Mouse (Mus musculus) spleen, postnatal 36 days (tissue): ENCODE data around the gene Zfp991.
"Not testable (repeated sequence)": the region's sequence is repeated elsewhere in the genome, so short reads cannot be mapped to it uniquely, and the experiment has no call there.

Experiments used
- DNase-seq, 2 experiments: peaks; one replicate each; pipeline ENCODE4 v3.0.0; 2022; ENCODE audit warnings: low spot score in 2 of 2, mixed read lengths in 1 of 2

The Zfp991 gene

DNA sequence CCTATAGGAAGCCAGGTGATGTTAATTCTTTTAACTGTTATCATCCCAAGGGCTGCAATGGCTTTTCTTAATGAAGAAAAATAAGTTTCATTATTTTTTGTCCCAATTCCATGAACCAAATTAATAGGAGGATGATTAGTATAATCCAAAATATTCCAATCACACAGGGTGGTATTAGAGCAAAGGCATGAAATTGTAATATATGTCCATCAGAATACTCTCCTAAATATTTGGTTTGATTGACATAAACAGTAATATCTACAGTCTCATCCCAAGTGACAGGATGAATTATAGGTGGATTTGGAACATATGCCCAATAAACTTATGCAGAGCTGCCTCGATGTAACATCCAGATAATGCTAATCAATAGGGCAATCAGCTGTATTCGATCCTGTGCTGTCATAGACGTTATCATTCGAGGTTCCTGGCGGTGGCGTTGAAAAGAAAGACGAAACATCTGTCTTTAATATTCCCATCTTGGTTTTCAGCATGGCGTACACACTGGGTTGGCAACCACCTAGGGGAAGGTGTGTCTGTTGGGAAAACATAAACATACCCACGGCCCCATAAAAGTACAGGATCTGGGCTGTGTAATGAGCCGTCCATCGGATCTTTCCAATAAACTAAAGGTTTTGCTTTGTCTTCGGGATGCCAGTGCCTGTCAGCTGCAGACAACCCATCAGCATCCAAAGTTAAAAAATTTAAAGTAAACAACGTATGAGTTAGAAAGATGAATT lies 50.3 kb downstream of the Zfp991 start:
- not testable (repeated sequence) for DNase-seq

DNA sequence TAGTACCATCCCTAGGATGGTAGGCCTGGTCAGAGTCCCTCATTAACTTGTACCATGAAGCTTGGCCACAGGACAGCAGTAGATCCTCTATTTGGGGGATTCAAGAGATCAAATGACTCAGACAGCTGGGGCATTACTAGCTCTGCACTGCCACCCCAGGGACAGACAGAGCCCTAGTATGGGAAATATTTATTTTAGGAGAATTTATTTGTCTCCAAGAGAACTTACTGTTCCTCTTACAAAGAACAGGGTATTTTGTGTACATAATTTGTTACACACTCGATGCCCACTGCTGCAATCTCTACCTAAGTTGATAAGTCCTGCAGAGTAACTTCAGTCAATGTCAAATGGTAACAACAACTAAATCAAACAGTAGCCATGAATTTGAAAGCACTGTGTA lies 55.0 kb downstream of the Zfp991 start:
- DNase-seq, result not testable (repeated sequence)

DNA sequence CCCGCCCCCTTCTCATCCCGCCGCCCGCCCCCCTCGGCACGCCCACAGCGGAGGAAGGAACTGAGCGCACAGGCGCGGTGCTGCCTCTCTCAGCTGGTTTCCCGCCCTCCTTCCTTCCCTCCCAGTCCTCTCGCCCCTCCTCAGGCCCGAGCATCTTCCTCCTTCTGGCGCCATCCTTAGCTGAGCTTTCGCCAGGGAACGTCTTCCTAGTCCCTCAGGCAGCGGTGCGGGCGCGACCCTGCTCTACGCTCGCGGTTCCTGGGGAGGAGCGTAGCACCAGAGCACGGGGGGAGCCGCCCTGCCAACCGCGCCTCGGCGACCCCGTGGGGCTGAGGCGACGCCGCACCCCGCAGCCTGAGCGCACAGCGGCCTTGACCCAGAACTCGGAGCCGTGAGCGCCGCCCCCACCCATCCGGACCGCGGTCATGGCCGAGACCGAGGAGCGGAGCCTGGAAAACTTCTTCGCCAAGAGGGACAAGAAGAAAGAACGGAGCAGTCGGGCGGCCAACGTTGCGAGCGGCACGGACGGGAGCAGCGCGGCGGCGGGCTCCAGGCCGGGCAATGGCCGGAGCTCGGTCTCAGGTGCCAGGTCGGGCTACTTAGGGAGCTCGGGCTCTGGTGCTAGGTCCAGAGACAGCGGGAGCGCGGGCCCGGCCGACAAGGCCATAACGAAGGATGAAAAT lies 55.6 kb downstream of the Zfp991 start:
- DNase-seq, result not testable (repeated sequence)

DNA sequence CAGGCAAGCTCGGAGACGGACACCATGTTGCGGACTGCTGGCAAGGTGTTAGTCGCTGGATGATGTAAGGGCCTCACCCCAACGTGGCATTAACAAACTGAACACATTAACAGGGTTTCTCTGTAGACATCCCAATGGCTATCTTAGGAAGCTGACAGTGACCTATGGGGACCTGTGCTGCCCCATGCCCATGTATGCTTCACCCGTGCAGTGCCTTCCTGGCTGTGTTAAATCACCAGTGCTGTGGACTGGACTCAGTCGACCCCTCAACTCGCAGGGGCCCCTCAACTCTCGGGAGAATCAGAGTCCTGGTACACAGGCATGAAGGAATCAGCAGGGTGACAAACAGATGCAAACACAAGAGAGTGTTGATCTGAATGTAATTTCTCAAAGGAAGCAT lies 63.3 kb downstream of the Zfp991 start:
- not testable (repeated sequence) for DNase-seq

DNA sequence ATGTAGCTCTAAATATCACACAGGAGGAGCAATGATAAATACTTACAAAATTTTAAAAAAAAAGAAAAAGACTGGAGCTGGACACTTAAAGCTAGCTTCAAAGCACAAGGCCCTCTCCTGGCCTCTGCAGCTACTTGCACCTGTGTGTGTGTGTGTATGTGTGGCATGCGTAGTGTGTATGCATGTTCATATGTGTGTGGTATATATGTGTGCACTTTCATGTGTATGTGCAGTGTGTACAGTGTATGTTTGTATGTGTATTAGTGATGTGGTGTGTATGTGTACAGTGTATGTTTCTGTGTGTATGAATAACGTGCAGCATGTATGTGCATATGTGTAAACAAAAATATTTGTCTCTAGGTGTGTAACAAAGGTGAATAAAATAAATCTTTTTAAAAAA lies 65.4 kb downstream of the Zfp991 start:
- DNase-seq, result not testable (repeated sequence)

DNA sequence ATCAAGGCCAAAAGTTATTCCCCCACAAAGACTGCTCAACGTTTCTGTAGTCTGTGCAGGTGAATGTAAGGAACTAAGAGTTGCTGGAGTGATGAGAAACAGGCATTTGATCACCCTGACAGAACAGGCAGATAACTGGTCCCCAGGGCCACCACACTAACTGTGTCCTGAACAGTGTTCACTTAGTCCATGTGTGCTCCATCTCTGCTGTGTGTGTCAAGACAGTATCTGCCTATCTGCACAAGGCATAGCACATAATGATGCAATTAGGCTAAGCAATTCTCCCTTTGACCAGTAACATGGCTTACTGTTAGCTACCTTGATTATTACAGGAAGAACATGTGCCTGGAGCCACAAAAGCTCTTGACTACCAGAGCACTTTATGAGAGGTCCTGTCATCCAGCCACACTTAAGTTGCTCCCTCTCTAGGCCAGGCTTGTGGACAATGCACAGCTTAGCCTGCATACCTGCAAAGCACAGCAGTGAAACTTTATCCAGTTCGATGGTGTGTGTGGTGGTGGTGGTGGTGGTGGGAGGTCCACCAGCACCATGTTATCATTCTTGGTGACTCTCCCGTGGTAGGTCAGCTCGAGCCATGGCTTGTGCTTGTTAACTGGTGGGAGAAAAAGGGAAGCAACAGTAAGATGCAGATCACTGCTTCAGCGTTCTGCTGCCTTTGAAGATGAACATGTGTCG lies 67.4 kb downstream of the Zfp991 start:
- DNase-seq, result not testable (repeated sequence)

DNA sequence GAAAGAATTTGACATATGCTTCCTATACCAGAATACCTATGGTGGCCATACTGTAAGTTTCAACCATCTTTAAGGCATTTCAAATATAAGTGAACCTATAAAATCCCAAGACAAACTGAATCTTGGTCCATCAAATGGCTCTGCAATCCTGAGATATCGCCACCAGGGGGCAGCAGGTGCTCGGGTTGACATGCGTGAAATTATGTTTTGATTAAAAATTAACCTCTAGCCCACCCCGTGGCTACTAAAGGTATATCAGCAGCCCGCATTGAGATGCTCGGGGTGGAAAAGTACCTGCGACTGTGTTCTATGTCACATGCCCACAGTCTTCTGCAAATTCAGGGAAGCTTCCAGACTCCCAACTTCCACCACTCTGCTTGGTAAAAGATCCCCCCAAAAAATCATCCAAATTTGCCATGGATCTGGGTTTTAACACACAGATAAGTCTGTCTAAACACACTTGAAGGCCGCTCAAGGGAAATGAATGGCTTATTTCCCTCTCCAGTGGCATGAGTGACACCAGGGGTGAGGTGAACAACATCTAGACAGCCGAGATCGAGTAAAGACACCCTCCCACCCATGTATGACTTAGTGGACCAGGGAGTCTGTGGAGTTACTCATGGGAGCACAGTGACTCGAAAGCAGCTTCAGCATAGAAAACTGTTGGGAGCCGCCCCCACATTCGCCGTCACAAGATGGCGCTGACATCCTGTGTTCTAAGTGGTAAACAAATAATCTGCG lies 70.3 kb downstream of the Zfp991 start:
- not testable (repeated sequence) for DNase-seq

DNA sequence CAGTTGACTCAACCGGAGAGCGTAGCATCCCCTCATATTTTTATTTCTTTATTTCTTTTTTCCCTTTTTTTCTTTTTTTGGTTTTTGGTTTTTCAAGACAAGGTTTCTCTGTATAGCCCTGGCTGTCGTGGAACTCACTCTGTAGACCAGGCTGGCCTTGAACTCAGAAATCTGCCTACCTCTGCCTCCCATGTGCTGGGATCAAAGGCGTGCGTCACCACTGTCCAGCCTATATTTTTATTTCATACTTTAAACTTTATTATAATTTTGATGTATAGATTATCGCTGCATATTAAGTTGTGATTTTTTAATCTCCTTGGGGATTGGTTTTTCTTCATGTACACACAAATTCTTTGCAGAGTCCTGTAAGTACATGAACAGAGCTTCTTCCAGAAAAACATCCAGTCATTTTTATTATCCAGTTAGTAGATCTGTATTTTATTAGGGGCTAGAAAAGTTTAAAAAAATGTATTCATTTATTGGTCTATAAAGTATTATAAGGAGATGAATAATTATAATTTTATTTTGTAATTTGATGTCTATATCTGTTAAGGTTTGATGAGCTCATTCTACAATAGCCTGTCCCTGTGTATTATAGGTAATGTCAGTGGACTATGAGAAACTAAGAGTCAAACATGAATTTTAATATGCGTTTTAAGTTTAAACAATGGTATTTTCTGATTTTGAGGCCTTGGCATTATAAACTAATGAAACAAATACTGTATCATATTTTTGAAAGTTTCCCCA lies 80.5 kb downstream of the Zfp991 start:
- not testable (repeated sequence) for DNase-seq

DNA sequence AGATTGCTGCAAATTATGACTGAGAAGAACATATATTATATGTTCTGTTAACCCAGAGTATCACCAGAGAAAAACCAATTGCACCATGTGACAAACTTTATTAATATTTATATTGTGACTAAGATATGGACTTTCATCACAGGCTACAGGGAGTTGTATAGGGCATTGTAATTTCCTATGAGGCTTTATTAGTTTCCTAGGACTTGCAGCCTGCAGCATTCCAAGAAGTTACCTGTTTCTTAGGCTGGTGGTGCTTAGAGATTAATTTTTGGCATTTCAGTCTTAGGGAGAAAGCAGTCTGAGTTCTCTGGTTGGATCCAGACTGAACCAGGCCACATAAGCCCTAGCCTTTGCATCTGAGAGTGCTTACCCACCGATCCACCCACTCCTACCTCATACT lies 82.4 kb downstream of the Zfp991 start:
- DNase-seq, result not testable (repeated sequence)

DNA sequence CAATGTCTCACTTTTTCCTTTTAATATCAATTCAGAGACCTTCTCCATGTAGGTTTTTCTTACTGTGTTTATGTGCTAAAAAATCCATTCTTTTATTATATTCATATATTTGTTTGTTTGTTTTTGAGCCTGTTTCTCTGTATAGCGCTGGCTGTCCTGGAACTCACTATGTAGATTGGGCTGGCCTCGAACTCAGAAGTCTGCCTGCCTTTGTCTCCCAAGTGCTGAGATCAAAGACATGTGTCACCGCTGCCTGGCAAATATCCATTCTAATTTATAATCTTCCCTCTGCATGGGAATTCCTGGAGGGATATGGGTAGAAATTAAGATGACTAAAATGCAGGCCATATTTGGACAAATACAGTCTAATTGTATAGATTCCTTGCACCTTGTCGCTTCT lies 85.8 kb downstream of the Zfp991 start:
- not testable (repeated sequence) for DNase-seq

DNA sequence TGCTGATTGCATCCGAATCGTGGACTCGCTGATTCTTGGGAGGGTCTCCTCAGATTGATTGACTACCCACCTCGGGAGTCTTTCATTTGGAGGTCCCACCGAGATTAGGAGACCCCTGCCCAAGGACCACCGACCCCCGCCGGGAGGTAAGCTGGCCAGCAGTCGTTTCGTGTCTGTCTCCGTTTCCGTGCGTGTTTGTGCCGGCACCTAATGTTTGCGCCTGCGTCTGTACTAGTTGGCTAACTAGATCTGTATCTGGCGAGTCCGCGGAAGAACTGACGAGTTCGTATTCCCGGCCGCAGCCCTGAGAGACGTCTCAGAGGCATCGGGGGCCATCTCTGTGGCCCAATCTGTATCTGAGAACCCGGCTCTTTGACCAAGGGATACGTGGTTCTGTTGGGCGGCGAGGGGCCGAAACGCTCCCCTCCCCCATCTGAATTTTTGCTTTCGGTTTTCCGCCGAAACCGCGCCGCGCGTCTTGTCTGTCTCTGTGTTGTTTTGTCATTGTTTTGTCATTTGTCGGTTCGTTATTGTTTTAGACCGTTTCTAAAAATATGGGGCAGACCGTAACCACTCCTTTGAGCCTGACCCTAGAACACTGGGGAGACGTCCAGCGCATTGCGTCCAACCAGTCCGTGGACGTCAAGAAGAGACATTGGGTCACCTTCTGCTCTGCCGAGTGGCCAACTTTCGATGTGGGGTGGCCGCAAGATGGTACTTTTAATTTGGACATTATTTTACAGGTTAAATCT lies 87.7 kb downstream of the Zfp991 start:
- DNase-seq, result not testable (repeated sequence)

DNA sequence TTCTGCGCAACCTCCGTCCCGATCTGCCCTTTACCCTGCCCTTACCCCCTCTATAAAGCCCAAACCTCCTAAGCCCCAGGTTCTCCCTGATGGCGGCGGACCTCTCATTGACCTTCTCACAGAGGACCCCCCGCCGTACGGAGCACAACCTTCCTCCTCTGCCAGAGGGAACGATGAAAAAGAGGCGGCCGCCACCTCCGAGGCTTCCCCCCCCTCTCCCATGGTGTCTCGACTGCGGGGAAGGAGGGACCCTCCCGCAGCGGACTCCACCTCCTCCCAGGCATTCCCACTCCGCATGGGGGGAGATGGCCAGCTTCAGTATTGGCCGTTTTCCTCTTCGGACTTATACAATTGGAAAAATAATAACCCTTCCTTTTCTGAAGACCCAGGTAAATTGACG lies 88.4 kb downstream of the Zfp991 start:
- DNase-seq, result not testable (repeated sequence)

DNA sequence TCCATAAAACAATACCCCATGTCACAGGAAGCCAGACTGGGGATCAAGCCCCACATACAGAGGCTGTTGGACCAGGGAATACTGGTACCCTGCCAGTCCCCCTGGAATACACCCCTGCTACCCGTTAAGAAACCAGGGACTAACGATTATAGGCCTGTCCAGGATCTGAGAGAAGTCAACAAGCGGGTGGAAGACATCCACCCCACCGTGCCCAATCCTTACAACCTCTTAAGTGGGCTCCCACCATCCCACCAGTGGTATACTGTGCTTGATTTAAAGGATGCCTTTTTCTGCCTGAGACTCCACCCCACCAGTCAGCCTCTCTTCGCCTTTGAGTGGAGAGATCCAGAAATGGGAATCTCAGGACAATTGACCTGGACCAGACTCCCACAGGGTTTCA lies 90.2 kb downstream of the Zfp991 start:
- not testable (repeated sequence) for DNase-seq

DNA sequence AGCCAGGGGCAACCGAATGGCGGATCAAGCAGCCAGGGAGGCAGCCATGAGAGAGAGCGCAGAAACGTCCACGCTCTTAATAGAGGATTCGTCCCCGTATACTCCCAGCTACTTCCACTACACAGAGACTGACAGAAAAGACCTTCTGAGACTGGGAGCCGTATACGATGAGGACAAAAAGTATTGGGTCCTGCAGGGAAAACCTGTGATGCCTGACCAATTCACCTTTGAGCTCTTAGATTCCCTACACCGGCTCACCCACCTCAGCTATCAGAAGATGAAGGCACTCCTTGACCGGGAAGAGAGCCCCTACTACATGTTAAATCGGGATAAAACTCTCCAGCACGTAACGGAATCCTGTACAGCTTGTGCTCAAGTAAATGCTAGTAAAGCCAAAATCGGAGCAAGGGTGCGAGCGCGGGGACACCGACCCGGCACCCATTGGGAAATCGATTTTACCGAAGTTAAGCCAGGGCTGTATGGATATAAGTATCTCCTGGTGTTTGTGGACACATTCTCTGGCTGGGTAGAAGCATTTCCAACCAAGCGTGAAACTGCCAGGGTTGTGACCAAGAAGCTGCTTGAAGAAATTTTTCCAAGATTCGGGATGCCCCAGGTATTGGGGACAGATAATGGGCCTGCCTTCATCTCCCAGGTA lies 92.1 kb downstream of the Zfp991 start:
- not testable (repeated sequence) for DNase-seq

DNA sequence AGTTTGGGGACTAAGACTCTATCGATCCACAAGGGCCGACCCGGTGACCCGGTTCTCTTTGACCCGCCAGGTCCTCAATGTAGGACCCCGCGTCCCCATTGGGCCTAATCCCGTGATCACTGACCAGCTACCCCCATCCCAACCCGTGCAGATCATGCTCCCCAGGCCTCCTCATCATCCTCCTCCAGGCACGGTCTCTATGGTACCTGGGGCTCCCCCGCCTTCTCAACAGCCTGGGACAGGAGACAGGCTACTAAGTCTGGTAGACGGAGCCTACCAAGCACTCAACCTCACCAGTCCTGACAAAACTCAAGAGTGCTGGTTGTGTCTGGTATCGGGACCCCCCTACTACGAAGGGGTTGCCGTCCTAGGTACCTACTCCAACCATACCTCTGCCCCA lies 93.8 kb downstream of the Zfp991 start:
- not testable (repeated sequence) for DNase-seq

DNA sequence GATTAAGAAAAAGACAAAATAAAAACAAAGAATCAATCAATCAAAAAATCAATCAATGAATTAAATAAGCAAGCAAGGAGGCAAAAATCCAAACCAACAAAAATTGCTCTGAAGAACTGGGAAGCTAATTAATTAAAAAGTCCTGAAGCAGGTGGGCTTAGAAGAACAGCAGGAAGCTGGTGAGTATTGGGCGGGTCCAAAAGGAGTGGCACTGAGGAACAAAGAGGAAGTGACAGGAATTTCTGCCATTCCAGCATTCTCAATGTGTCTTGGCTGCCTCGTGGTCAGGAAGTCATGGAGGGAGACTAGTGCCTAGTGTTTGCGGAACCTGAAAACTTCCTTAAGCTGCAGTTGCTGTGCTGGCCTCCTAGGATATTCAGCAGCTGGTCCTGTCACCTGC lies 98.2 kb downstream of the Zfp991 start:
- not testable (repeated sequence) for DNase-seq
